Mouse (Mus musculus) brain, embryonic 14.5 days (tissue): ENCODE results near the gene Gga3.

ENCODE experiments used
- CTCF ChIP-seq: fragments of 200-500 bp; IDR thresholded peaks from 2 replicates; pipeline ENCODE4 v1.5.1; 2012; ENCODE audit warnings: inconsistent platforms, mild to moderate bottlenecking, moderate library complexity, borderline replicate concordance; ENCODE audit not compliant: insufficient read depth, insufficient read length; ENCODE audit errors: extremely low read depth
- POLR2A ChIP-seq: fragments of 200-500 bp; IDR thresholded peaks from 2 replicates; pipeline ENCODE4 v1.6.1; 2012; ENCODE audit warnings: mild to moderate bottlenecking, inconsistent platforms, borderline replicate concordance; ENCODE audit not compliant: poor library complexity, insufficient read depth, insufficient read length, severe bottlenecking; ENCODE audit errors: extremely low read depth

- TF ChIP-seq POLR2A (no peak), CTCF (no peak)
Observed at GRCm38 (mm10) chr11:115606733-115607132, 2.9 kb upstream of the Gga3 start.
